Mouse (Mus musculus) monocyte, adult 5-6 weeks (primary cell): Measurements from ENCODE around the gene Pabpc6. TPM values are rescaled to one million over a fixed set of nuclear protein-coding genes. Genes with fewer than 3 reads are reported as not detected.

Experiments used
- ATAC-seq: fragments of 153-309, 156-312 bp; replicated peaks from 2 replicates; pipeline ENCODE4 v1.8.0; 2017; ENCODE audit warnings: mild to moderate bottlenecking; ENCODE audit not compliant: low TSS enrichment, insufficient number of reproducible peaks, severe bottlenecking, poor library complexity, low FRiP score
- total RNA-seq: library from RNA; stranded (forward); fragments of 200-1000, 200-491, 200-594 nt; gene quantifications from 3 replicates; pipeline ENCODE4 v1.2.3, GENCODE M21; 2017

Pabpc6 gene
- 0.48 TPM in 1 of 3 replicates, not detected in the others for total RNA-seq

- no peak for ATAC-seq
Observed at GRCm38 (mm10) chr17:9669283-9669905, at the start of gene Pabpc6. Gene Pabpc6 (minus strand): TSS chr17:9669717.

GRCm38 (mm10) chr17:9710910-9711309 lies 41.4 kb upstream of the Pabpc6 start:
- ATAC-seq = no peak

GRCm38 (mm10) chr17:9708888-9709287 lies 39.4 kb upstream of the Pabpc6 start:
- ATAC-seq = no peak

- ATAC-seq = no peak
Observed at GRCm38 (mm10) chr17:9707356-9707755, 37.8 kb upstream of the Pabpc6 start.

GRCm38 (mm10) chr17:9697763-9698162 lies 28.2 kb upstream of the Pabpc6 start:
- ATAC-seq = no peak

GRCm38 (mm10) chr17:9691251-9691650 lies 21.7 kb upstream of the Pabpc6 start:
- ATAC-seq = no peak

GRCm38 (mm10) chr17:9683539-9684155 lies 14.1 kb upstream of the Pabpc6 start:
- ATAC-seq = no peak

GRCm38 (mm10) chr17:9680741-9681140 lies 11.2 kb upstream of the Pabpc6 start:
- ATAC-seq = no peak

GRCm38 (mm10) chr17:9675175-9675789 lies 5.8 kb upstream of the Pabpc6 start:
- ATAC-seq = no peak

- ATAC-seq = no peak
Observed at GRCm38 (mm10) chr17:9667955-9668354, 1.6 kb downstream of the Pabpc6 start.

- no peak for ATAC-seq
Observed at GRCm38 (mm10) chr17:9658651-9659050, 10.9 kb downstream of the Pabpc6 start.

- no peak for ATAC-seq
Observed at GRCm38 (mm10) chr17:9654155-9654554, 15.4 kb downstream of the Pabpc6 start.

- ATAC-seq = no peak
Observed at GRCm38 (mm10) chr17:9647644-9648043, 21.9 kb downstream of the Pabpc6 start.

- no peak for ATAC-seq
Observed at GRCm38 (mm10) chr17:9643657-9644180, 25.8 kb downstream of the Pabpc6 start.

GRCm38 (mm10) chr17:9637011-9637410 lies 32.5 kb downstream of the Pabpc6 start:
- ATAC-seq = no peak

GRCm38 (mm10) chr17:9632579-9633252 lies 36.8 kb downstream of the Pabpc6 start:
- no peak for ATAC-seq

GRCm38 (mm10) chr17:9632140-9632539 lies 37.4 kb downstream of the Pabpc6 start:
- no peak for ATAC-seq

GRCm38 (mm10) chr17:9631081-9631480 lies 38.4 kb downstream of the Pabpc6 start:
- ATAC-seq = no peak

GRCm38 (mm10) chr17:9627011-9627410 lies 42.5 kb downstream of the Pabpc6 start:
- ATAC-seq = no peak
